Mouse (Mus musculus) limb, embryonic 13.5 days (tissue): ENCODE results near the gene D3Ertd751e. TPM values are rescaled to one million over a fixed set of nuclear protein-coding genes. Genes with fewer than 3 reads are reported as not detected.

Source experiments
- ATAC-seq: fragments of 200-750 bp; cut with Nextera tagmentation; 2 replicates; pipeline ENCODE4 v1.8.0; 2017; ENCODE audit warnings: low read depth, moderate number of reproducible peaks, moderate TSS enrichment; ENCODE audit not compliant: low FRiP score
- H3K27ac ChIP-seq: fragments of 300-500 bp; sonication (generic); 2 replicates; pipeline ENCODE4 v1.5.1; 2015; ENCODE audit warnings: inconsistent platforms, mild to moderate bottlenecking, moderate library complexity
- H3K27me3 ChIP-seq: fragments of 300-500 bp; sonication (generic); 2 replicates; pipeline ENCODE4 v1.6.1; 2015; ENCODE audit warnings: mild to moderate bottlenecking, inconsistent platforms
- H3K36me3 ChIP-seq: fragments of 300-500 bp; sonication (generic); 2 replicates; pipeline ENCODE4 v1.6.1; 2015; ENCODE audit warnings: inconsistent platforms, mild to moderate bottlenecking, moderate library complexity
- H3K4me1 ChIP-seq: fragments of 300-500 bp; sonication (generic); 2 replicates; pipeline ENCODE4 v1.6.1; 2015; ENCODE audit warnings: inconsistent platforms
- H3K4me2 ChIP-seq: fragments of 300-500 bp; sonication (generic); replicated peaks from 2 replicates; pipeline ENCODE4 v1.6.1; 2015; ENCODE audit warnings: inconsistent platforms, mild to moderate bottlenecking, moderate library complexity
- H3K4me3 ChIP-seq: fragments of 300-500 bp; sonication (generic); 2 replicates; pipeline ENCODE4 v1.5.1; 2015; ENCODE audit warnings: moderate library complexity, mild to moderate bottlenecking, inconsistent platforms
- H3K9ac ChIP-seq: fragments of 300-500 bp; sonication (generic); 2 replicates; pipeline ENCODE4 v1.6.1; 2015; ENCODE audit warnings: mild to moderate bottlenecking, inconsistent platforms
- H3K9me3 ChIP-seq: fragments of 300-500 bp; sonication (generic); 2 replicates; pipeline ENCODE4 v1.6.1; 2016; ENCODE audit warnings: inconsistent platforms
- WGBS: fragments of 180-500 bp; shearing (Covaris S2); methylation state at CpG from one replicate; pipeline ENCODE4 v1.1.7; 2015; 5-methylcytosine and 5-hydroxymethylcytosine counted together
- polyA plus RNA-seq: library from polyadenylated mRNA; unstranded; fragments of >200 nt; fragmentation: Nextera tagmentation; extraction: Ambion mirVana; gene quantifications from 2 replicates; pipeline ENCODE4 v1.2.1, GENCODE M21; 2015

D3Ertd751e gene
- polyA plus RNA-seq: 17.4 and 18.4 TPM in 2 replicates

- H3K9ac ChIP-seq: peak within 1 kb of the TSS; percentile 90
- no peaks in the 10 kb centered on the region for H3K27me3 ChIP-seq
- peak within 1 kb of the TSS; percentile 93 for H3K27ac ChIP-seq
- no peaks in the 10 kb centered on the region for H3K9me3 ChIP-seq
- H3K4me3 ChIP-seq: peak within 1 kb of the TSS; percentile 79
- peaks cover 16% of the 10 kb centered on the region for H3K4me1 ChIP-seq
- no peaks in the 10 kb centered on the region for H3K36me3 ChIP-seq
- peak within 1 kb of the TSS; percentile 77 for H3K4me2 ChIP-seq
- peak; percentile 99 for ATAC-seq
- under 1% methylated on average over 66 of the region's 66 CpGs for WGBS
Observed at GRCm38 (mm10) chr3:41742278-41742934, at the start of gene D3Ertd751e, which contains the start of gene Sclt1. TSS of gene D3Ertd751e (plus strand) at chr3:41742611. TSS of gene Sclt1 (minus strand) at chr3:41742514.

GRCm38 (mm10) chr3:41695681-41696080, 46.7 kb upstream of the D3Ertd751e start:
- Histone ChIP-seq H3K9ac (no peak overlapping the region), H3K4me2 (no peak overlapping the region), H3K4me1 (no peaks in the 10 kb centered on the region), H3K27ac (no peak overlapping the region), H3K27me3 (no peaks in the 10 kb centered on the region), H3K36me3 (peaks cover 18% of the 10 kb centered on the region), H3K4me3 (no peak overlapping the region), H3K9me3 (peaks cover 4% of the 10 kb centered on the region; the same call in 1 of the 2 replicates)
- no peak for ATAC-seq
- WGBS: 71% methylated on average over 1 of the region's 1 CpGs

GRCm38 (mm10) chr3:41741601-41742277, 672 bp upstream of the D3Ertd751e start:
- Histone ChIP-seq H3K4me1 (peaks cover 16% of the 10 kb centered on the region), H3K4me2 (peak overlapping the region; percentile 77), H3K9ac (peak overlapping the region; percentile 90), H3K36me3 (no peaks in the 10 kb centered on the region), H3K4me3 (peak overlapping the region; percentile 79), H3K9me3 (no peaks in the 10 kb centered on the region), H3K27me3 (no peaks in the 10 kb centered on the region), H3K27ac (peak overlapping the region; percentile 93)
- WGBS: under 1% methylated on average over 39 of the region's 39 CpGs
- ATAC-seq: no peak

- no peaks in the 10 kb centered on the region for H3K36me3 ChIP-seq
- peak overlapping the region; percentile 73 for H3K4me2 ChIP-seq
- no peak for ATAC-seq
- no peaks in the 10 kb centered on the region for H3K9me3 ChIP-seq
- no peak overlapping the region; the same call in 1 of the 2 replicates for H3K9ac ChIP-seq
- WGBS: 48% methylated on average over 6 of the region's 6 CpGs
- H3K4me1 ChIP-seq: peaks cover 16% of the 10 kb centered on the region
- peak overlapping the region; percentile 79 for H3K4me3 ChIP-seq
- H3K27me3 ChIP-seq: no peaks in the 10 kb centered on the region
- no peak overlapping the region for H3K27ac ChIP-seq
Observed at GRCm38 (mm10) chr3:41743436-41743835, 1.0 kb downstream of the D3Ertd751e start.

GRCm38 (mm10) chr3:41754556-41754955, 12.1 kb downstream of the D3Ertd751e start:
- Histone ChIP-seq H3K4me1 (no peaks in the 10 kb centered on the region), H3K9me3 (no peaks in the 10 kb centered on the region), H3K4me3 (no peak overlapping the region), H3K9ac (no peak overlapping the region), H3K4me2 (no peak overlapping the region), H3K36me3 (no peaks in the 10 kb centered on the region), H3K27me3 (no peaks in the 10 kb centered on the region), H3K27ac (no peak overlapping the region)
- ATAC-seq: no peak
- WGBS: 76% methylated on average over 2 of the region's 2 CpGs

- no peaks in the 10 kb centered on the region for H3K9me3 ChIP-seq
- H3K27me3 ChIP-seq: no peaks in the 10 kb centered on the region
- H3K36me3 ChIP-seq: no peaks in the 10 kb centered on the region
- no peak overlapping the region for H3K9ac ChIP-seq
- H3K27ac ChIP-seq: no peak overlapping the region
- H3K4me2 ChIP-seq: no peak overlapping the region
- H3K4me1 ChIP-seq: no peaks in the 10 kb centered on the region
- no peak overlapping the region for H3K4me3 ChIP-seq
- no peak for ATAC-seq
- WGBS: 92% methylated on average over 3 of the region's 3 CpGs
Observed at GRCm38 (mm10) chr3:41762091-41762490, 19.7 kb downstream of the D3Ertd751e start.

- H3K36me3 ChIP-seq: no peaks in the 10 kb centered on the region
- no peaks in the 10 kb centered on the region for H3K4me1 ChIP-seq
- H3K27ac ChIP-seq: no peak overlapping the region
- H3K9me3 ChIP-seq: no peaks in the 10 kb centered on the region
- H3K9ac ChIP-seq: no peak overlapping the region
- no peak overlapping the region for H3K4me2 ChIP-seq
- no peak for ATAC-seq
- H3K27me3 ChIP-seq: no peaks in the 10 kb centered on the region
- H3K4me3 ChIP-seq: no peak overlapping the region
Observed at GRCm38 (mm10) chr3:41812447-41812846, 70.0 kb downstream of the D3Ertd751e start.

Other genes with a start within 250 kb of the D3Ertd751e start
- 11.4 and 11.9 TPM in 2 replicates for gene Jade1, start 186.9 kb upstream of the D3Ertd751e start, polyA plus RNA-seq
- 24.5 and 27.3 TPM in 2 replicates for gene Sclt1, start 97 bp upstream of the D3Ertd751e start, polyA plus RNA-seq